Mouse (Mus musculus): ENCODE data around the gene Amhr2.

Amhr2 gene

DNA sequence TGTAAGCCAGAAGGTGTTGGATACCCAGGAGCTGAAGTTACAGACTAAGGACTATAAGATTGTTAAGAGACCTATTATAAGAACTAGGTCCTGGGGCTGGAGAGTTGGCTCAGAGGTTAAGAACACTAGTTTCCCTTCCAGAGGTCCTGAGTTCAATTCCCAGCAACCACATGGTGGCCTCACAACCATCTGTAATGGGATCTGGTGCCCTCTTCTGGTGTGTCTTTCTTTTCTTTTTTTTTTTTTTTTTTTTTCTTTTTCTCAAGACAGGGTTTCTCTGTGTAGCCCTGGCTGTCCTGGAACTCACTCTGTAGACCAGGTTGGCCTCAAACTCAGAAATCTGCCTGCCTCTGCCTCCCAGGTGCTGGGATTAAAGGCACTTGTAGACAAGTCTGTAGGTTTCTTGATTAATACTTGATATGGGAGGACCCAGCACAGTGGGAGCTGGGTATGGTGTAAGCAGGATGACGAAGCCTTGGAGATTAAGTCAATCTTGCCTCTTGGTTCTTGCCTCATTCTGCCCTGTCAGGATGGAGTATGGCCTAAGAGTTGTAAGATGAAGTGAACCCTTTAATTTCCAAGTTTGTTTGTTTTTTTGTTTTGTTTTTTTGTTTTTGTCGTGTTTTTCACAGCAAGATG is 21.4 kb upstream of the Amhr2 start:
- DNase-seq (ENCODE audit: low spot score in 2 of 2): no peak

DNA sequence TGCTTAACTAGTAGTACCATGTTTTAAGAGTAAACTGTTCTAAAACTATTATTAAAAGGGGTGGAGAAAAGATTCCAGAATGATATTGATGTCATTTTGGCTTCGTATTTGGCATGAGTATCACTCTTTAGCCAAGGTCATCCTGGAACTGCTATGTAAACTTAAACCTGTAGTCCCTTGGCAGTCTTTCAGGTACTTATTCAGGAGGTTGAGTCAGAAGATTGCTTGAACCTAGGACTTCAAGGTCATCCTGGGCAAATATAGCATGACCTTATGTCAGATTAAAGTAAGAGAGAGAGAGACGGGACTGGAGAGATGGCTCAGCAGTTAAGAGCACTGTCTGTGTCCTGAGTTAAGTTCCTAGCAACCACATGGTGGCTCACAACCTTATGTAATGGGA is 20.5 kb upstream of the Amhr2 start:
- no peak for DNase-seq (ENCODE audit: low spot score in 2 of 2)

DNA sequence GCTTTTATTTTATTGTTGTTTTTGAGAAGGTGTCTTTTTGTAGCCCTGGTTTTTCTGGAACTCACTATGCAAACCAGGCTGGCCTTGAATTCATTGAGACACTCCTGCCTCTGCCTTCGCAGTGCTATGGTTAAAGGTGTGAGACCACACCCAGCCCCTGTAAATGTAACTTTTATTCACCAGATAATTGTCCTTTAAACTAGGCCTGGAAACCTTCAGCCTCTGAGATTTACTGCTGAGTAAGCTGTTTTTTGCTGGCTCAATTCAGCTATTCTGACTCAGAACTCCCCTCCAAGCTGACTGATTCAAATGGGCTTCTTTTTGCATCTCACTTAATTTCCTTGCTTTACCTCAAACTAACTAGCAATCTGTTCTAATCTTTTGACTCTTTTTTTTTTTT is 18.2 kb upstream of the Amhr2 start:
- no peak for DNase-seq (ENCODE audit: low spot score in 2 of 2)

DNA sequence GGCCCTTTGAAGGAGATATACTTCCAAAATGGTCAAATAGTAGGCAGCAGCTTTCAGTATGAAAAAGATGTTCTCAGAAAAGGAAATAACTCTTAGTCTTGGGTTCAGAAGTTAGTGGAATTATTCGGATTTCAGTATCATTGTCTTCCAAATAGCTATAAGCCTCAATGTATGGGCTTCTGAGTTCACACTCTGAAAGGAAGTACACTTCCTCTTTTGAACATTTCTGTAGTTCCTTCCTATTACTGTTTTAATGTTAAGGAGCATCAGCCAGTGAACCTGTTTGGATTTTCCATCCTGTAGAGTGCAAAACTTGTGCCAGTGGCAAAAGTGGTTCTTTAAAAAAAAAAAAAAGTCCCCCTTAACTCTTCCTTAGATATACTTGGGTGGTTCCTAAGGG is 13.1 kb upstream of the Amhr2 start:
- DNase-seq (ENCODE audit: low spot score in 2 of 2): no peak

DNA sequence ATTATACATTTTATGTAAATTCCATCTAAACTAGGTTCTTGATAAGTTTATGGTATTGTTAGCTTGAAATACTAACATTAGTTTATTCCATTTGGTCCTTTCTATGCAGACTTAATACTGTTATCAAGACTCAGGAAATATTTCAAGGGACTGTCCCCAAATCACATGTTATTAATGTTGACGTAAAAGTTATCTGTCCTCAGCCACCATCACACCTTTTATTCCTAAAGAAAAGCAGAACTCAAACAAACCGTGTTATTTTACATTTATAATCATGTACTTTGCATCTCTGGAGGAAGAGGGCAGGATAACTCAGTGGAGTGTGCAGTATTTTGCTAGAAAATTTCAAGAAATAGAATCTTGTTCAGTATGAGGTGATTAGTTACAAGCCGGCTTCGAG is 12.0 kb upstream of the Amhr2 start:
- DNase-seq (ENCODE audit: low spot score in 2 of 2): no peak

DNA sequence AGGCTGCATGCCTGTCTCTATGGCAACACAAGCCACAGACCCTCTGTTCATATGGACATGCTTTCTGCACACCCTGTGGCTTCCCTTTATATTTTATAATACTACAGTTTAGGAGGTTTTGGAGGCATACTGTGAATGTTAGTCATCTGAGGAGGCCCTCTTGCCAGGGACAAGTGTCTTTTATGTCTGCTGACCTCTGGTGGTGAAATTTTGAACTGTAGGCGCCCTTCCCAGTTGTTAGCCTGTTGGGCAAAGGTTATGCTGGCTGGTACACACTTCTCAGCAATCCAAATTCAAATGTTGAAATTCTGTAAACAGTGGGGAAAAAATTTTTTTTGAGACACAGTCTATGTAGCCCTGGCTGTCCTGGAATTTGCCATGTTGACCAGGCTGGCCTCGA is 2.7 kb upstream of the Amhr2 start:
- peak; percentile 38 to 76 for DNase-seq (ENCODE audit: low spot score in 2 of 2)

DNA sequence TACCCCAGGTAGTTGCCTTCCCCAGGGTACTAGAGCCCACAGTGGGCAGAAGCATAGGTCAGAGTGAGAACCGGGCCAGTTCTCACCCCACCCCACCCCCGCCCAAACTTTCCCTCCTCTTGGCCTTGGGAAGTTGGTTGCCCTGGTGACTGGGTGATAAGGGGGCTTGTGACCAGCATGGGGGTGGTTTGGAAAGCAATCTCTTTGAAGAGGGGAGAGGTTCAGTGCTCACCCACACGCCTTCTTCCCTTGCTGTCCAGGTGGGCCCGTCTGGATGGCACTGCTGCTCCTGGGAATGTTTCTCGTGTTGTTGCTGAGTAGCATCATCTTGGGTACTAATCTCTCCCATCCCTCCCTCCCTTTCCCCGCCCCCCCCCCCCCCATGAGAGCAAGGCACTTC is 1.3 kb downstream of the Amhr2 start:
- no peak for DNase-seq (ENCODE audit: low spot score in 2 of 2)

DNA sequence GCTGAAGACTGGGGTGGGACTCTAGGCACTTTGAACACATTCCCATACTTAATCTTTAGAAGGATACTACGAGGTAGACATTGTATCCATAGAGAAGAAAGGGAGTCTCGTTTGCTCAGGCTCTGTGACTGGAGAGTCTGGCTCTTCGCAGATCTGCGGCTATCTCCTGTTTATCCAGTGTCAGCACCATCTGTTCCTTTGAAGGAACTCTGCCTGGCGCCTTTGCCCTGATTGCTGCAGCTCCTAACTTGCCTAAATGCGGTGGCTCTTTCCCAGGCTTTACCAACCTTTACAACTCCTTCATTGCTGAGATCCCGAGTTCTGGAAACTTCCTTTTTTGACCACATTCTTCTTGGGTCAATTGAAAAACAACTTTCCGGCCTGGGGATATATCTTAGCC is 4.2 kb downstream of the Amhr2 start:
- no peak for DNase-seq (ENCODE audit: low spot score in 2 of 2)

DNA sequence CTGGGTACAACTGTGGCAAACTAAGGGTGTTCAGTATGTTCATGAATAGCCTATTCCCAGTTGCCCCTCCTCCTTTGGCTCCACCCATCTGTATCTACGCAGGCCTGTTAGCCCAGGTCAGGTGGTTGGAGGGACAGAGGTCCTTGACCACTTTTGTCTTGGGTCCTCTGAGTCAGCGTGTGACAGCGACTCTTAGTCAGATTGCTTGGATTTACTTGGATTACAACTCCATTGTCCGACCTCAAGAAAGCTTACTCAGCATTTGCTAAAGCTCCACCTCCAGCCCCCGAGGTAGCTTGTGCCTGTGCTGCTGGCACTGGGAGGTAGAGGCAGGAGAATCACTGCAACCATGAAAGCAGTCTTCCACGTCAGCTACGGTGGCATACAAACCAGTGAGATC is 5.8 kb downstream of the Amhr2 start:
- DNase-seq (ENCODE audit: low spot score in 2 of 2): no peak

DNA sequence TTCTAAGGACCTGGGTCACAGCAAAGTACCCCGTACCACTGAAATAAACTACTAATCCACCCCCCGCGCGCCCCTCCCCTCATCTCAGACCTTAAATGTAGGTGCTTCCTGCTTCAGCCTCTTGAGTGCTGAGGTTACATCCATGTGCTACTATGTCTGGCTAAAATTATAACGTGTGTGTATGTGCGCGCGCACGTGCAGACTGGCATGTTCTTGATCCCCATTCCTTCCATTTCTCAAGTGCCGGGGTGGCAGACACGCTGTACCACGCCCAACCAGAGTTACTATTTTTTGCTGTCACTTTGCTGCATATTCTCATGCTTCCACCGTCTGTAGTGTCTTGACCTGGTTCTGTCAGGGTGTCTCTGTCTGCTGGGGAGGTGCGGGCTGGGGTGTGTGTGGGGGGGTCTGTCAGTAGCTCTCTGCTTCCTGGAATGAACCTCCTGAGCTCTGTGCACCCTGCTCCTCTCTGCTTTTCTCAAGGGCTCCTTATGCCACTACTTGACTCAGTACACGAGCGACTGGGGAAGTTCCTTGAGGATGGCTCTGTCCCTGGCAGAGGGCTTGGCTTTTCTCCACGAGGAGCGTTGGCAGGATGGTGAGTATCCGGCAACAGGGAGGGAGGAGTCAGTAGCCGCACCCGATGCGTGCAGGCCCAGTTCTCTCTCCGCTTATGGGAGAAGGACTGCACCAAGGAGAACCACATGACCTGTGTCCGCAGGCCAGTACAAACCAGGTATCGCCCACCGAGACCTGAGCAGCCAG is 6.7 kb downstream of the Amhr2 start:
- DNase-seq (ENCODE audit: low spot score in 2 of 2): no peak

DNA sequence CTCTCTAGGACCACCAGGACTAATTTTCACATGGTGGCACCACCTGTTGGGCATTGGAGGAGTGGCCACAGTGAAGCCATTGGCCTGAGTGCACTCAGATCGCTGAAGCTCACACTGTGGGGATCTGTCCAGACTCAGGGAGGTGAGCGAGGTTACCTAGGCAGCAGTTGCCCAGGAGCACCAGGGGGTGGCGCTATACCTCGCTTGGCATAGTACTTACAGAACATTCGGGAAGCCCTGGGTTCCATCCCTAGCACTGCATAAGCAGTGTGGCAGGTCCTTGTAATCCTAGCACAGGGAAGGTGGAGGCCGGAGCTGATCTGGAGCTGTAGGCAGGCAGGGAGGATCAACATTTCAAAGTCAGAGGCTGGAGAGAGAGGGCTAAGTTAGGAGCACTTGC is 10.8 kb downstream of the Amhr2 start:
- no peak for DNase-seq (ENCODE audit: low spot score in 2 of 2)

DNA sequence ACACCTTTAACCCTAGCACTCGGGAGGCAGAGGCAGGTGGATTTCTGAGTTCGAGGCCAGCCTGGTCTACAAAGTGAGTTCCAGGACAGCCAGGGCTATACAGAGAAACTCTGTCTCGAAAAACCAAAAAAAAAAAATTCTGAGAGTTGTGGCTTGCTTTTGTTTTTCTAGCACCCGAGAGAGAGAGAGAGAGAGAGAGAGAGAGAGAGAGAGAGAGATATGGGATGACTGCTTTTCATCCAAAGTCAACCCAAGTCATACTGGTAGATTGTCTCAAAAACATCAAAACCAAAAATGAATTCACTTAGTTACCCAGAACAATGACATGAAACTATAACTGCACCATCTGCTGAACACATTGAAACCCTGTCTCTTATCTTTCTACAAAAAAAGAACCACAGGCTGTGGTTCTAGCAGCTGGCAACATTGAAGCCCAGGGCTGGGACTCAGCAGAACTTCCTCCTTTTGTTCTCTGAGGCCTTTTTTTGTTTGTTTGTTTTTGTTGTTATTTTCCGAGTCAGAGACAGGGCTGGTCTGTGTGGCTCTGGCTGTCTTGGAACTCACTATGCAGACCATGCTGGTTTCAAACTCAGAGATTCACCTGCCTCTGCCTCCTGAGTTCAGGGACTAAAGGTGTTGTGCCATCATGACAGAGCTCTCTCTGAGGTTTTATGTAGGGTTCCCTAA is 13.0 kb downstream of the Amhr2 start:
- no peak for DNase-seq (ENCODE audit: low spot score in 2 of 2)

DNA sequence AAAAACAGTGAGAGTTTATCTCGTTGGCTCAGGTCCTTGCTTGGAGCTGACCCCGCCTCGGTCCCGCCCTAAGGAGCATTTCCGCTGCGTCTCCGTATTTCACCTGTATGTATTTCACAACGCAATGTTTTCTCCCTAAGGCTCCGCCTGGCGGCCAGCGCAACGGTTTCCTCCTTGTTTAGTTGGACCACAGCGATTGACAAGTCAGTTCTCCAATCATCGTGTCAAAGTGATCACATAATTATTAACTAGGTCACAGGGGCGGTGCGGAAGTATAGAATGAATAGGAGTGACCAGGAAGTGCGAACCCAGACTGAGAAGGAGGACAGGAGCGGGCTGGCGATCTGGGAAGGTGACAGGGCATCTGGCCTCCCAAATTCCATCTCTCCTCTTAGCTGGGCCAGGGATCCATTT is 13.7 kb downstream of the Amhr2 start, which contains the start of gene Prr13:
Gene Prr13, plus strand, starts transcription at position 125 of the 414 bp plus-strand sequence.
- DNase-seq (ENCODE audit: low spot score in 2 of 2): peak; percentile 77 to 80

DNA sequence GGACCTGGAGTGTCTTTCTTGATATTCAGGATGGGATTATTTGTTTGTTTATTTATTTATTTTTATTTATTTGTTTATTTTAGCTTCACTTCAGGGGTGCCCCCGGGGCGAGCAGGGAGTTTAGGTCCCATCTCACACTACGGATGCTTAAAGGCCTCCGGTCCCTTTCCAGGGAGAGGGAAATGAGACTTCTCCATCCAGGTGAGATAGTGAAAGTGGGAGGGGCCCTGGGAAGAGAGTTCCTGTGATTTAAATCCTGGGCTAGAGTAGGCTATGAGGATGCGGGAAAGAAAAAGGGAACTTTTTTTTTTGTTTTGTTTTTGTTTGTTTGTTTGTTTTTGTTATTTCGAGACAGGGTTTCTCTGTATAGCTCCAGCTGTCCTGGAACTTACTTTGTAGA is 14.2 kb downstream of the Amhr2 start:
- DNase-seq (ENCODE audit: low spot score in 2 of 2): no peak

DNA sequence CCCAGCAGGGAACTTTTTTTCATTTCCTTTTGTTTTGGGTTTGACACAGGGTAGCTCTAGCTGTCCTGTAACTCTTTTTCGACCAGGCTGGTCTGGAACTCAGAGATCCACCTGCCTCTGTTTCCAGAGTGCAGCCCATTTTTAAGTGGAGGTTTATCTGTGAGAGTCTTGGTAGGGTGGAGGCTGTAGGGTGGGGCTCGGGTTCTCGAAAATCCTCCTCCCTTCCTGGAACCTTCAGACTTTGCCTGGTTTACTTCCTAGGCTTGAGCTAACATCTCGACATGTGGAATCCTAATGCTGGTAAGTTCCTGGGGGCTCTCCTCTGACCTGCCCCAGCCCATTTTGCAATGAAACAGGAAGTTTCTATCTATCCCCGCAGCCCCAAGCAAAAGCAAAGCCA is 14.7 kb downstream of the Amhr2 start:
- DNase-seq (ENCODE audit: low spot score in 2 of 2): no peak

DNA sequence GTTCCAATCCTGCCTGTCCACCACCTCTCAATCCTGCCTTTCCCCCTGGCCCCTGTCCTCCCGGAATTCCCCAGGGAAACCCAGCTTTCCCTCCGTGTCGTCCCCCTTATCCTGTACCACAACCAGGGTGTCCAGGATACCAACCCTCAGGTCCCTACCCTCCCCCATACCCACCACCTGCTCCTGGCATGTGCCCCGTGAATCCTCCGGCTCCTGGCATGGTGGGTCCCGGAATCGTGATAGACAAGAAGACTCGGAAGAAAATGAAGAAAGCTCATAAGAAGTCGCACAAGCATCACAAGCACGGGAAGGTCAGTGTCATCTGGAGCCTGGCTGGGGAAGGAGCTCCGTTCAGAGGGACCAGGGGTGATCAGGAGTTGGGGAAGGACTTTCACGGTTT is 15.2 kb downstream of the Amhr2 start:
- no peak for DNase-seq (ENCODE audit: low spot score in 2 of 2)

DNA sequence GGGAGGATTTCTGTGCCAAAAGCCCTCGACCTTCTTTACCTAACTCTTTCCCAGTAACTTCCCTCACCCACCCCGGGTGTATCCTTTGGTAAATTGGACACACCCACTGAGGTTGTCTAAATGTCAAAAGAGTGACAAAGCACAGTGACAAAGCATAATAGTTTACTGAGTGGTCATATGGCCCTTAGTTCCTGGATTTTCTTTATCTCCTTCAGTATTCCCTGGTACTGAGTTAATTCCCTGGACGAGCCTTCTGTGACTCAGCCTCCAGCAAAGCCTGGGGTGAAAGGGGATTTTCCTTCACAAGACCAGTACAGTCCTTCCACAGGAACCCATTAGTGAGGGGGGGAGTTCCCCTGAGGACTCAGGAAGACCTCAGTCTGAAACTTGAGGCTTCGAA is 15.8 kb downstream of the Amhr2 start:
- DNase-seq (ENCODE audit: low spot score in 2 of 2): no peak

DNA sequence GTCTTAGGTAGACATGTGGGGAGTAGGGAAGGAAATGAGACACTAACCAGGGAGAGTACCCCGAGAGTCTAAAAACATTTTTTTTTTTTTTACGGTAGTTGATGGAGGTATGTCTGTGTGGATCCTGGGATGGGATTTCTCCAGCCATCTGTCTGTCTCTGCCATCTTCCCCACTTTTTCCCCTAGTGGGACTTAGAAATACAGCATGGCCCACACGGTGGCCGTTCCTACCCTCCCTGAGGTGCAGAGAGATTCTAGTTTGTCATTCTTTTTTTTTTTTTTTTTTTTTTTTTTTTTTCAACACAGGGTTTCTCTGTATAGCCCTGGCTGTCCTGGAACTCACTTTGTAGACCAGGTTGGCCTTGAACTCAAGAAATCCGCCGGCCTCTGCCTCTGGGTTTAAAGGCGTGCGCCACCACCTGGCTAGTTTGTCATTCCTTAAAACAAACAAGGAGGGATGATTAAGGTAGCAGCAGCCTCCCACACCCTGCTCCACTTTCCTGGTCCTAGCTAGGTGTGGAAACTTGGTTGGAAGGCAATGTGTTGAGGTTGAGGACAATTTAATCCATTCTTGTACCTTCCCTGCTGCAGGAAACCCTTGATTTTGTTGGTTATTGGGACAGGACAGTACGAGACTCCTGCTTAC is 16.4 kb downstream of the Amhr2 start:
- no peak for DNase-seq (ENCODE audit: low spot score in 2 of 2)

DNA sequence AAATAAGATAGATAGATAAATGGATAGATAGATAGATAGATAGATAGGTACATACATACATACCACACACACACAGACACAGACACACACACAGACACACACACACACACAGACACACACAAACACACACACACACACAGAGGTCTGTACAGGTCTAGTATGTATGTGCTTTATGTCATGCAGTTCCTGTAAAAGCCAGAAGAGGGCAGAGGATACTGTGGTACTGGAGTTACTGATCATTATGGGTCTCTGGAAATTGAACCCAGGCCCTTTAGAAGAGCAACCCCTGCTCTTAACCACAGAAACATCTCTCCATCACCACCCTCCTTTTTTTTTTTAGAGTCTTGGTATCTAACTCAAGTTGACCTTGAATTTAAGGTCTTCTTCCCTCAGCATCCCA is 18.5 kb downstream of the Amhr2 start:
- no peak for DNase-seq (ENCODE audit: low spot score in 2 of 2)

DNA sequence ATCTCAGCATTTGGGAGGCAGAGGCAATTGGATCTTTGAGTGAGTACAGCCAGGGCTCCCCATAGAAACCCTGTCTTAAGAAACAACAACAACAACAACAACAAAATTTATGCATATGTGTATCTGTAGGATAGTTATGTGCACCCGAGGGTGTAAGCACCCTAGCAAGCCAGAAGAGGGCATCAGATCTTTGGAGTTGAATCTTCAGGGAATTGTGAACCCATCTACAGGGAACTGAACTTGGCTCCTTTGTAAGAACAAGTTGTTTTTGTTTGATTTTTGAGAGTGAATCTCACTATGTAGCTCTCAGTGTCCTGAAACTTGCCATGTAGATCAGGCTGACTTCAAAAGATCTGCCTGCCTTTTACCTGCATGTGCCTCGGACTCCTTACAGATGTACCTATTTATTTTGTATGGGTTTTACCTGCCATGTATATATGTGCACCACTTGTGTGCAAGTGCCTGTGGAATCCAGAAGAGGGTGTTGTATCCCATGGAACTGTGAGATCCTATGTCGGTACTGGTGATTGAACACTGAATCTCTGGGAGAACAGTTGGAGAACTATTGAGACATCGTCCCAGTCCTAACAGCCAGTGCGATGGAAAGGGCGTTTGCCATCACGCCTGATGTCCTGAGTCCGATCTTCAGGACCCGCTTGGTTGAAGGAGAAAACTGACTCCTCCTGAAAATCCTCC is 23.7 kb downstream of the Amhr2 start:
- no peak for DNase-seq (ENCODE audit: low spot score in 2 of 2)

DNA sequence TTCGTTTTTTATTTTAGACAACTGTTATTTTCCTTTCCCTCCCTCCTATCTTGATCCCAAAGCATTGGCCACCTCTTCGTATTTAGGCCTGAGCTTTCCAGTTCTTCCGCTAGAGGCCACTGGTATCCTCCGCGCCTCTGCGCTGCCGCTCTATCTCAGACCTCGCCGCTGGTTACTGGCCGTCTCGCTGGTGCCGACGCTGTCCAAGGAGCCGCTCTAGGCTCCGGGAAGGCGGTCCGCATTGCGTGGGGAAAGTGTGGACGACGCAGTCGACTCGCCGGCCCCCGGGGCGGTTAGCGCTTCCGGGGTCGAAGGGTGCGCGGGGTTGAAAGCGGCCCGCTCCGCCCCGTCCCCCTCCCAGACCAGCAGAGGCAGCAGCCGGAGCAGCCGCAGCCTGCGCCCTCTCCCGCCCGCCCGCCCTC is 25.0 kb downstream of the Amhr2 start, which contains the start of gene Pcbp2:
Gene Pcbp2, plus strand, starts transcription at position 357 of the 422 bp plus-strand sequence.
- DNase-seq (ENCODE audit: low spot score in 2 of 2): peak; percentile 94 to 95

All from frontal cortex, postnatal 10 days (tissue).